Mouse (Mus musculus) CH12.LX (cell line): ENCODE measurements around the gene Aurkaip1. TPM values are rescaled to one million over a fixed set of nuclear protein-coding genes. Genes with fewer than 3 reads are reported as not detected.

Experiments used
- DNase-seq: peaks from one replicate; pipeline ENCODE4 v3.0.0-alpha.2; 2013; ENCODE audit errors: extremely low read depth
- H3K27ac ChIP-seq: 2 replicates; pipeline ENCODE4 v1.5.1; 2012; ENCODE audit warnings: low read depth, mild to moderate bottlenecking, control low read depth, moderate library complexity; ENCODE audit not compliant: insufficient read depth
- H3K27me3 ChIP-seq: replicated peaks from 2 replicates; pipeline ENCODE3; 2012; ENCODE audit warnings: inconsistent platforms
- H3K36me3 ChIP-seq, 2 experiments: replicated peaks in 1 of 2; 2 replicates each; pipeline versions ENCODE3 to v1.6.1; 2012; ENCODE audit warnings: inconsistent platforms in 1 of 2, low read length in 1 of 2, mild to moderate bottlenecking in 1 of 2, mixed read lengths in 1 of 2, moderate library complexity in 1 of 2; ENCODE audit not compliant: control insufficient read depth in 1 of 2, insufficient read depth in 1 of 2
- H3K4me1 ChIP-seq, 2 experiments: 2 replicates each; pipeline ENCODE4 v1.6.1; 2012; ENCODE audit warnings: inconsistent platforms in 1 of 2, moderate library complexity in 1 of 2; ENCODE audit not compliant: insufficient read depth in 2 of 2, control insufficient read depth in 1 of 2
- H3K4me2 ChIP-seq: 2 replicates; pipeline ENCODE4 v1.6.1; 2012; ENCODE audit warnings: low read depth, mild to moderate bottlenecking, control low read depth; ENCODE audit not compliant: poor library complexity, insufficient read depth, severe bottlenecking
- H3K4me3 ChIP-seq, 3 experiments: fragments of 150-350 bp in 1 of 3; sonication (generic) in 1 of 3; replicated peaks in 1 of 3; 2 replicates each; pipeline versions ENCODE3 to v1.5.1; 2011 to 2012; ENCODE audit warnings: low read depth in 2 of 3, low read length in 2 of 3, mild to moderate bottlenecking in 2 of 3, moderate library complexity in 2 of 3, control low read depth in 1 of 3, improper control_type of control experiment in 1 of 3, inconsistent platforms in 1 of 3, mixed read lengths in 1 of 3; ENCODE audit not compliant: poor library complexity in 1 of 3
- H3K79me2 ChIP-seq: replicated peaks from 2 replicates; pipeline ENCODE4 v1.6.1; 2012; ENCODE audit warnings: mild to moderate bottlenecking, moderate library complexity; ENCODE audit not compliant: control insufficient read depth, poor library complexity, insufficient read depth, severe bottlenecking; ENCODE audit errors: extremely low read depth
- H3K9ac ChIP-seq: 2 replicates; pipeline ENCODE4 v1.6.1; 2012; ENCODE audit warnings: low read depth, mild to moderate bottlenecking, control low read depth, moderate library complexity; ENCODE audit not compliant: insufficient read depth
- H3K9me3 ChIP-seq: replicated peaks from 2 replicates; pipeline ENCODE3; 2012; ENCODE audit warnings: low read length, inconsistent platforms, mixed read lengths
- BHLHE40 ChIP-seq: IDR thresholded peaks from 2 replicates; pipeline ENCODE4 v1.6.1; 2011; ENCODE audit warnings: mild to moderate bottlenecking, low read depth, low read length, improper control_type of control experiment
- CTCF ChIP-seq, 2 experiments: IDR thresholded peaks in 1 of 2; conservative IDR thresholded peaks in 1 of 2; 2 replicates each; pipeline ENCODE4 v1.5.1; 2011 to 2012; ENCODE audit warnings: low read depth in 2 of 2, low read length in 2 of 2, improper control_type of control experiment in 1 of 2, inconsistent platforms in 1 of 2, mild to moderate bottlenecking in 1 of 2, moderate library complexity in 1 of 2
- E2F4 ChIP-seq: IDR thresholded peaks from 2 replicates; pipeline ENCODE4 v1.6.1; 2011; ENCODE audit warnings: low read depth, low read length, improper control_type of control experiment; ENCODE audit not compliant: insufficient replicate concordance
- ELF1 ChIP-seq: IDR thresholded peaks from 2 replicates; pipeline ENCODE4 v1.6.1; 2014; ENCODE audit warnings: low read depth, mild to moderate bottlenecking, inconsistent platforms, low read length, improper control_type of control experiment
- IRF4 ChIP-seq: IDR thresholded peaks from 2 replicates; pipeline ENCODE4 v1.6.1; 2014; ENCODE audit warnings: low read depth, mild to moderate bottlenecking, inconsistent platforms, low read length, improper control_type of control experiment
- JUN ChIP-seq: IDR thresholded peaks from 2 replicates; pipeline ENCODE4 v1.6.1; 2011; ENCODE audit warnings: low read depth, mild to moderate bottlenecking, low read length, improper control_type of control experiment, moderate library complexity; ENCODE audit not compliant: insufficient read depth
- MAX ChIP-seq: IDR thresholded peaks from 2 replicates; pipeline ENCODE4 v1.6.1; 2011; ENCODE audit warnings: low read length, improper control_type of control experiment
- MXI1 ChIP-seq: IDR thresholded peaks from 2 replicates; pipeline ENCODE4 v1.6.1; 2011; ENCODE audit warnings: mild to moderate bottlenecking, low read depth, low read length, improper control_type of control experiment
- NELFE ChIP-seq: IDR thresholded peaks from 2 replicates; pipeline ENCODE4 v1.6.1; 2011; ENCODE audit warnings: low read depth, low read length, improper control_type of control experiment
- NRF1 ChIP-seq: IDR thresholded peaks from 2 replicates; pipeline ENCODE4 v1.6.1; 2014; ENCODE audit warnings: low read depth, mild to moderate bottlenecking, inconsistent platforms, low read length, improper control_type of control experiment, moderate library complexity
- PAX5 ChIP-seq: IDR thresholded peaks from 2 replicates; pipeline ENCODE4 v1.6.1; 2012; ENCODE audit warnings: low read length, inconsistent platforms, mixed read lengths
- POLR2AphosphoS2 ChIP-seq: IDR thresholded peaks from 2 replicates; pipeline ENCODE4 v1.6.1; 2011; ENCODE audit warnings: low read depth, low read length, improper control_type of control experiment
- RAD21 ChIP-seq: IDR thresholded peaks from 2 replicates; pipeline ENCODE4 v1.6.1; 2011; ENCODE audit warnings: low read depth, mild to moderate bottlenecking, low read length, improper control_type of control experiment, moderate library complexity
- TBP ChIP-seq: conservative IDR thresholded peaks from 2 replicates; pipeline ENCODE4 v1.6.1; 2011; ENCODE audit warnings: low read depth, low read length, improper control_type of control experiment
- UBTF ChIP-seq: IDR thresholded peaks from 2 replicates; pipeline ENCODE4 v1.6.1; 2012; ENCODE audit warnings: low read depth, mild to moderate bottlenecking, inconsistent platforms, low read length, improper control_type of control experiment, moderate library complexity
- USF2 ChIP-seq: conservative IDR thresholded peaks from 2 replicates; pipeline ENCODE4 v1.6.1; 2011; ENCODE audit warnings: low read depth, low read length, improper control_type of control experiment
- ZC3H11A ChIP-seq: IDR thresholded peaks from 2 replicates; pipeline ENCODE4 v1.6.1; 2012; ENCODE audit warnings: low read depth, mild to moderate bottlenecking, inconsistent platforms, low read length, improper control_type of control experiment
- ZKSCAN1 ChIP-seq: IDR thresholded peaks from 2 replicates; pipeline ENCODE4 v1.6.1; 2012; ENCODE audit warnings: low read depth, inconsistent platforms, low read length, improper control_type of control experiment, borderline replicate concordance
- ZMIZ1 ChIP-seq: IDR thresholded peaks from 2 replicates; pipeline ENCODE4 v1.6.1; 2012; ENCODE audit warnings: low read depth, mild to moderate bottlenecking, inconsistent platforms, low read length, improper control_type of control experiment
- dilution Hi-C: fragments of 300-500 bp; cut with MboI; formaldehyde crosslinking; loops from 2 replicates; pipeline ENCODE4 v1.14.3; 2020; ENCODE audit warnings: low sequenced_read_pairs; ENCODE audit not compliant: extremely low pct_unique_long_range_greater_than_20kb, extremely low pct_ligation_motif_present
- in situ Hi-C: fragments of 300-500 bp; cut with MboI; formaldehyde crosslinking; loops from 3 replicates; pipeline ENCODE4 v1.14.3; 2019; ENCODE audit warnings: low sequenced_read_pairs, low pct_ligation_motif_present, low pct_unique_long_range_greater_than_20kb, mixed read lengths
- polyA plus RNA-seq: library from polyadenylated mRNA; unstranded; fragments of >175 nt; gene quantifications from 2 replicates; pipeline ENCODE4 v1.2.1, GENCODE M21; 2012; ENCODE audit warnings: low read depth; ENCODE audit not compliant: insufficient read length
- total RNA-seq, 2 experiments: library from RNA; depleted of rRNA; stranded (reverse); fragments of 300-350 nt in 1 of 2; fragments of >200 nt in 1 of 2; gene quantifications; 2 replicates each; pipeline ENCODE4 v1.2.3; 2012 to 2014

The Aurkaip1 gene
- total and polyA plus RNA-seq, 3 experiments, result 141 to 162 (median 149) TPM

DNA sequence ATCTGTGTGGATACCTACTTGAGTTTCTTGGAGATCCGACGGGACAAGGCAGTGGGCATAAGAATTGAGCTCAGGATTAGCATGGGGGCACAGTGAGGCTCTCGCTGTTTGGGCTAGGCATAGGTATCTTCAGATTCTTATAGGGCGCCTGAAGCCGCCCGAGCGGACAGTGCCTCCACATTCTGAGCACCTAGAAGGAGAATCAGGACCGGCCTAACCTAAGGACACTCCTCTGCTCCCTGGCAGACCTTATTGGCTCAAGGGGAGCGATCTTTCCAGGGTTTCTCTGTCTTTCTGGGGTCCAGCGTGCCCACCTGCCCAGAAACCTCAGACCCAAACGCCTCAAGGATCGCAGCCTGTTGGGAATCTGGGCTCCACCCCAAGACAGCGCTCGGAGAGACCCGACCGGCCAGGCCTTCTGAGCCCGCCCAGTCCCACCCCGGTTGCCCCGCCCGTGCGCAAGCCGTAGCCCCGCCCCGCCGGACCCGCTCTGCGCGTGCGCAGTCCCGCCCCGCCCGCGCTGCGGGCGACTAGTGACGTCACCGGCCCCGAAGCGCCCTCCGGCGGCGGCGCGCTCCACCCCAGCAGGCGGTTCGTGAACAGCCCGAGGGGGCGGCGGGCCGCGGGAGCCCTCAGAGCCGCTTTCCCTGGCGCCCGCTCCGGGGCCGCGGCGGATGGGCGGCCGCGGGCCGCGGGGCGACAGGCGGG, 16.0 kb downstream of the Aurkaip1 start, which contains the start of gene Dvl1 (continued):
- TF ChIP-seq E2F4 (no peak), NELFE (peak; percentile 59; the same call in 1 of the 2 replicates), PAX5 (no peak), USF2 (no peak), BHLHE40 (0 out of 2 replicates have a peak, but pooled peaks have one; percentile 25), IRF4 (0 out of 2 replicates have a peak, but pooled peaks have one; percentile 28), ZC3H11A (no peak), UBTF (no peak), POLR2AphosphoS2 (0 out of 2 replicates have a peak, but pooled peaks have one; percentile 40), ZMIZ1 (peak; percentile 68; the same call in 1 of the 2 replicates), RAD21 (no peak; the same call in 1 of the 2 replicates), ELF1 (peak; percentile 46; the same call in 1 of the 2 replicates), JUN (0 out of 2 replicates have a peak, but pooled peaks have one; percentile 17), MAX (0 out of 2 replicates have a peak, but pooled peaks have one; percentile 17), ZKSCAN1 (no peak)
- TF ChIP-seq, all 38 proteins: peak for 18

- in situ Hi-C loops, result no loop called here
- Histone ChIP-seq H3K36me3 (peaks cover 3 to 30% of the 10 kb centered on the region in 2 experiments), H3K4me2 (peak overlapping the region; percentile 90), H3K4me3 (peak overlapping the region; percentile 85 to 96 (median 89)), H3K27ac (peak overlapping the region; percentile 30; the same call in 1 of the 2 replicates), H3K27me3 (no peaks in the 10 kb centered on the region), H3K9me3 (no peaks in the 10 kb centered on the region), H3K9ac (peak overlapping the region; percentile 89), H3K4me1 (peaks cover 17 to 50% of the 10 kb centered on the region in 2 experiments), H3K79me2 (peaks cover 19% of the 10 kb centered on the region)
- dilution Hi-C loops, result no loop called here
- DNase-seq, result no peak
- no peak for TF ChIP-seq ZC3H11A
- TF ChIP-seq BHLHE40, result peak; percentile 33
- peak; percentile 58; the same call in 1 of the 2 replicates for TF ChIP-seq MXI1
- TF ChIP-seq CTCF (conservative IDR thresholded peaks at IDR 0.05 in 1 of 2, IDR thresholded peaks at IDR 0.05 in 1 of 2; ENCODE audit: low read depth in 2 of 2, low read length in 2 of 2), result peak in 1 of 2 experiments; percentile 43; a peak in 2 of 4 replicates
- 0 out of 2 replicates have a peak, but pooled peaks have one; percentile 33 for TF ChIP-seq NRF1
- TF ChIP-seq TBP, result no peak
- TF ChIP-seq, all 38 proteins: peak for 4
Observed at GRCm38 (mm10) chr4:155847591-155848352, 16.7 kb downstream of the Aurkaip1 start.
